Mouse (Mus musculus) liver, adult 2 months (tissue): Measurements from ENCODE around the gene Riox2. TPM values are rescaled to one million over a fixed set of nuclear protein-coding genes. Genes with fewer than 3 reads are reported as not detected.

Source experiments
- DNase-seq: peaks from one replicate; pipeline ENCODE4 v3.0.0-alpha.2; 2011; ENCODE audit warnings: low read depth, low spot score; ENCODE audit errors: extremely low read depth
- H3K27ac ChIP-seq: fragments of 200-500 bp; replicated peaks from 2 replicates; pipeline ENCODE4 v1.5.1; 2012; ENCODE audit warnings: low read depth, mild to moderate bottlenecking, control low read depth, inconsistent platforms, low read length; ENCODE audit not compliant: insufficient read depth
- H3K27me3 ChIP-seq: fragments of 200-500 bp; 2 replicates; pipeline ENCODE4 v1.6.1; 2012; ENCODE audit warnings: mild to moderate bottlenecking, moderate library complexity, low read length, inconsistent platforms; ENCODE audit not compliant: control insufficient read depth, insufficient read depth
- H3K36me3 ChIP-seq: fragments of 200-500 bp; 2 replicates; pipeline ENCODE4 v1.6.1; 2012; ENCODE audit warnings: low read length, inconsistent platforms; ENCODE audit not compliant: control insufficient read depth, insufficient read depth
- H3K4me1 ChIP-seq: fragments of 200-500 bp; 2 replicates; pipeline ENCODE4 v1.6.1; 2011; ENCODE audit warnings: low read length; ENCODE audit not compliant: control insufficient read depth, insufficient read depth
- H3K4me3 ChIP-seq: fragments of 200-500 bp; 2 replicates; pipeline ENCODE4 v1.5.1; 2011; ENCODE audit warnings: low read depth, mild to moderate bottlenecking, control low read depth, low read length, moderate library complexity; ENCODE audit not compliant: insufficient read depth
- H3K79me2 ChIP-seq: fragments of 200-500 bp; 2 replicates; pipeline ENCODE4 v1.6.1; 2012; ENCODE audit warnings: inconsistent platforms, mild to moderate bottlenecking, low read length, moderate library complexity; ENCODE audit not compliant: control insufficient read depth, insufficient read depth
- H3K9ac ChIP-seq: fragments of 200-500 bp; 2 replicates; pipeline ENCODE4 v1.6.1; 2012; ENCODE audit warnings: low read depth, mild to moderate bottlenecking, control low read depth, inconsistent platforms, low read length
- CTCF ChIP-seq: fragments of 200-500 bp; IDR thresholded peaks from 2 replicates; pipeline ENCODE4 v1.5.1; 2011; ENCODE audit warnings: low read depth, low read length, control low read depth
- POLR2A ChIP-seq: fragments of 200-500 bp; IDR thresholded peaks from 2 replicates; pipeline ENCODE4 v1.6.1; 2011; ENCODE audit warnings: low read length, control low read depth; ENCODE audit not compliant: insufficient read depth; ENCODE audit errors: extremely low read depth
- WGBS: fragments of 180-500 bp; shearing (Covaris S2); methylation state at CpG from one replicate; pipeline ENCODE4 v1.1.7; 2018; 5-methylcytosine and 5-hydroxymethylcytosine counted together
- polyA plus RNA-seq: library from polyadenylated mRNA; depleted of rRNA; stranded (reverse); fragments of >200 nt; gene quantifications from 2 replicates; pipeline ENCODE4 v1.2.3, GENCODE M21; 2012
- total RNA-seq: library from RNA; depleted of rRNA; stranded (reverse); fragments of >200 nt; gene quantifications from 2 replicates; pipeline ENCODE4 v1.2.3, GENCODE M21; 2014

Riox2 gene
- total and polyA plus RNA-seq, 2 experiments: 4.4 to 14.2 TPM

DNA sequence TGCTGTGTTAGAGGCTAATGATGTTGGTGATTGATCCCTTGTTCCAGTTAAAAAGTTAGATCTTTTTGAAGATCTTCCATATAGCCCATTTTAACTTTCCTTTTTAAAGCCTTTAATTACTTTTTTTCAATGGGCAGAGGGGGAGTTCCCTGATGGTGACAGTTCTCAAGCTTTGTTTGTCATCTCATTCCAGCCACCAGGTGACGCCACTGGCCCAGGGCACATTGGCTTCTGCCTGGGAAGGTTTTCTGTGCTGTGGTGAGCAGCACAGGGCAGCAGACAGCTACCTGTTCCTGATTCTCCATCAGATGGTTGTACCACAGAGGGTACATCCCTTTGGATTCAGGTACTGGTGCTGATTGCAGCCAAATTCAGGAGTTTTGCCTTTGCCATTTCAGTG is 3.2 kb downstream of the Riox2 start:
- Histone ChIP-seq H3K36me3 (peaks cover 26% of the 10 kb centered on the region), H3K79me2 (peaks cover 6% of the 10 kb centered on the region; the same call in 1 of the 2 replicates), H3K4me3 (no peak overlapping the region), H3K27me3 (no peaks in the 10 kb centered on the region), H3K27ac (no peak overlapping the region), H3K4me1 (peaks cover 3% of the 10 kb centered on the region; the same call in 1 of the 2 replicates), H3K9ac (no peak overlapping the region)
- peak; percentile 87 for TF ChIP-seq CTCF
- TF ChIP-seq POLR2A: no peak
- no peak for DNase-seq
- 29% methylated on average over 1 of the region's 1 CpGs for WGBS

DNA sequence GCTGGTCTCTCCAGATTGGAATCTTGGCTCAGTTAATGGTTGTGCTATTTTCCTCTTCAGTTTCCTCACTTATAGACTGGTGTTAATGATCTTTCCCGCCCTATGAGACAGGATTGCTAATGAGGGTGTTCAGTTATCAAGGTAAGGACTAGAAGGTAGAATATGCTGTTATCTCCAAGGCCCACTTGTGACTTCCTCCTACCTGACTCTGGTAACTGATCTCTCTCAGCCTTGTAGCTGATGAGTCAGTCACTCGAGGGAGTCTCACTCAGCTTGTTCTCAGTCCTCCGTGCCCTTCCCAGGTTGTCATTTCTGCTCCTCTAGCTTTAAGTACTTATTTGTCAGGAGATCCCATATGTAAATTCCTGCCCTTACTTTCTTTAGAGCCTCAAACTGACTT is 6.4 kb downstream of the Riox2 start:
- H3K36me3 ChIP-seq: peaks cover 47% of the 10 kb centered on the region
- H3K9ac ChIP-seq: no peak overlapping the region
- DNase-seq: no peak
- 91% methylated on average over 3 of the region's 3 CpGs for WGBS
- H3K4me1 ChIP-seq: no peaks in the 10 kb centered on the region
- H3K4me3 ChIP-seq: no peak overlapping the region
- no peaks in the 10 kb centered on the region for H3K79me2 ChIP-seq
- H3K27me3 ChIP-seq: no peaks in the 10 kb centered on the region
- TF ChIP-seq CTCF: no peak
- no peak for TF ChIP-seq POLR2A
- no peak overlapping the region for H3K27ac ChIP-seq

DNA sequence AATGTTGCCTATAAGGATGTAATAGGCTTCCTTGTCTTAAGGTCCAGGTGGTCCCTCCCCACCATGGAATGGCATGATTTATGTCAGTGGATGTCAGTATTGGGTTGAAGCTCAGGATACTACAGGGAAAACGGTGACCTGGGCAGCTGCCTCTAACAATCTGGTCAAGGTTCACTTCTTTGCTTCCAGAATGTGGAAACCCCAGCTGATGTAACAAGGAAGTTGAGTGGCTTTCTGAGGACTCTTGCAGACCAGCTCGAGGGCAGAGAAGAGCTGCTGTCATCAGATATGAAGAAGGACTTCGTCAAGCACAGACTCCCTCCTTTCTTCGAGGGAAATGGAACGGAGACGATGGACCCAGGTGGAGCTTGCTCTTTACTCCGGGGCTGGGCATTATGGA is 15.7 kb downstream of the Riox2 start:
- H3K4me3 ChIP-seq: no peak overlapping the region
- TF ChIP-seq POLR2A (no peak), CTCF (no peak)
- 78% methylated on average over 7 of the region's 7 CpGs for WGBS
- no peaks in the 10 kb centered on the region for H3K4me1 ChIP-seq
- no peak overlapping the region for H3K27ac ChIP-seq
- no peaks in the 10 kb centered on the region for H3K27me3 ChIP-seq
- no peak overlapping the region for H3K9ac ChIP-seq
- peaks cover 65% of the 10 kb centered on the region for H3K36me3 ChIP-seq
- DNase-seq: no peak
- H3K79me2 ChIP-seq: no peaks in the 10 kb centered on the region

DNA sequence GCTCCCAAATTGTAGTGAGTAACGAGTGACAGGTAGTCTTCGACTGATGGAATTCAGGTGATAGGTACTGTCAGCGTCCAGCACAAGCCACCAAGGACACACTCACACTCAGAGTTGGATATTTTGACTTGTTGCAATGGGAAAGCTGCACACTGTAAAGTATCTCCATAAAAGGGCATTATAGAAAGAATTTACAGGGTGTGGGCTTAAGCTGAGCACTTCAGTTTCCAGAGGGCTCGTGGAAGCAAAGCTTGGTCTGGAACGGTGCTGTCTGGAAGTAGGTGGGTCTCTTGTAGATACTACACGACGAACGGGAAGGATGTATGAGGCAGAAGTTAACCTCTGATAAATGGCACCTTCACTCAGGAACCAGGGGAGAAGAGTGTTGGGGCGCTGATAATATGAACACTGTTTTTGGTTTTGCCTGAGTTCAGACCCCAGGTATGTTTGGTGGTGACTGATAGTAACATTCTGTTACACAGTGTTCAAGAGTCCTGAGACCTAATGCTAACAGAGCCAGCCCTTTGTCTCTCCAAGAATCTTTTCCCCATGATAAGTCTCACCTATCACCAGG is 16.5 kb downstream of the Riox2 start:
- peaks cover 67% of the 10 kb centered on the region for H3K36me3 ChIP-seq
- H3K27me3 ChIP-seq: no peaks in the 10 kb centered on the region
- no peak overlapping the region for H3K4me3 ChIP-seq
- H3K4me1 ChIP-seq: no peaks in the 10 kb centered on the region
- H3K27ac ChIP-seq: no peak overlapping the region
- no peaks in the 10 kb centered on the region for H3K79me2 ChIP-seq
- H3K9ac ChIP-seq: no peak overlapping the region
- DNase-seq: no peak
- 90% methylated on average over 9 of the region's 9 CpGs for WGBS
- no peak for TF ChIP-seq POLR2A

DNA sequence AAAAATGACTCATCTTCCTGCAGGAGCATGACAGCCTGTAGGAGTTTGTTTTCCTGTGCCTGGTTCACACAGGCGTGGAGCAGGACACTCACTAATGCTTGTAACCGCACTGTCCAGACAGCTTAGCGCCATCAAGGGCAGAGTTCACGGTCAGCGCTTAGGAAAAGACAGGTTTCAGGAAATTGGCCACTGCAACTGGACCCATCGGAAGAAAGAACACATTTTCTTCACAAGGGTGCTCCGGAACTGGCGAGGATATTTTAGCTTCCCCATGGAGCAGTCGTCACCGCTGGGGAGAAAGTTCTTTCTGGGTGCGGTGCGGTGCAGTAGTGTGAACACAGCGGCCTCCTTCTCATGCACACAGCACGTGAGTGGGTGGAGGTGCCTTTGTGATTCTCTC is 21.6 kb downstream of the Riox2 start:
- H3K36me3 ChIP-seq: peaks cover 70% of the 10 kb centered on the region
- no peak overlapping the region for H3K27ac ChIP-seq
- no peak overlapping the region for H3K9ac ChIP-seq
- H3K27me3 ChIP-seq: no peaks in the 10 kb centered on the region
- 80% methylated on average over 14 of the region's 14 CpGs for WGBS
- H3K4me1 ChIP-seq: no peaks in the 10 kb centered on the region
- TF ChIP-seq CTCF: no peak
- TF ChIP-seq POLR2A: no peak
- no peak overlapping the region for H3K4me3 ChIP-seq
- H3K79me2 ChIP-seq: no peaks in the 10 kb centered on the region
- peak; percentile 12 for DNase-seq

DNA sequence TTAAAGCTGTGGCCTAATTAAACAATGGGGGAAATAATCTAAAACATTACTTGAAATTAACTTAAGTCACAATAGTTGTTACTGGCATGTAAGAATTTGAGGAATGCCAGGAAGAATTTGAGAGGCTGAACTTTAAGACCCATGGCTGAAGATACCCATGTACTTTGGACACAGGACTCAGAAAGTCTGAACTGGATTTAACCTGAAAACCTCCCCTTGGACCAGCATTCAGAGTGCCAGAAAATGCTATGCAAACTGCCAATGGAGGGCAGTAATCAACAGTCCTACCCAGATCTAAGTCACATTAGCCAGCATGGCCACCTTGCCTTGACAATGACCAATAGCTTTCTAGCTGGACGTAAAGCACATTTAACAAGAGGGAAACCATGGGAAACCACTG is 26.4 kb downstream of the Riox2 start:
- TF ChIP-seq CTCF: no peak
- no peak overlapping the region for H3K27ac ChIP-seq
- peaks cover 47% of the 10 kb centered on the region for H3K36me3 ChIP-seq
- H3K4me3 ChIP-seq: no peak overlapping the region
- no peaks in the 10 kb centered on the region for H3K79me2 ChIP-seq
- no peaks in the 10 kb centered on the region for H3K4me1 ChIP-seq
- H3K27me3 ChIP-seq: no peaks in the 10 kb centered on the region
- no peak for DNase-seq
- H3K9ac ChIP-seq: no peak overlapping the region
- 93% methylated on average over 1 of the region's 1 CpGs for WGBS
